Mouse (Mus musculus) liver, adult 2 months (tissue): ENCODE data around the gene Casz1. TPM values are rescaled to one million over a fixed set of nuclear protein-coding genes. Genes with fewer than 3 reads are reported as not detected.

Experiments
- DNase-seq: peaks from one replicate; pipeline ENCODE4 v3.0.0-alpha.2; 2011; ENCODE audit warnings: low read depth, low spot score; ENCODE audit errors: extremely low read depth
- H3K27ac ChIP-seq: fragments of 200-500 bp; replicated peaks from 2 replicates; pipeline ENCODE4 v1.5.1; 2012; ENCODE audit warnings: low read depth, mild to moderate bottlenecking, control low read depth, inconsistent platforms, low read length; ENCODE audit not compliant: insufficient read depth
- H3K27me3 ChIP-seq: fragments of 200-500 bp; 2 replicates; pipeline ENCODE4 v1.6.1; 2012; ENCODE audit warnings: mild to moderate bottlenecking, moderate library complexity, low read length, inconsistent platforms; ENCODE audit not compliant: control insufficient read depth, insufficient read depth
- H3K36me3 ChIP-seq: fragments of 200-500 bp; 2 replicates; pipeline ENCODE4 v1.6.1; 2012; ENCODE audit warnings: low read length, inconsistent platforms; ENCODE audit not compliant: control insufficient read depth, insufficient read depth
- H3K4me1 ChIP-seq: fragments of 200-500 bp; 2 replicates; pipeline ENCODE4 v1.6.1; 2011; ENCODE audit warnings: low read length; ENCODE audit not compliant: control insufficient read depth, insufficient read depth
- H3K4me3 ChIP-seq: fragments of 200-500 bp; 2 replicates; pipeline ENCODE4 v1.5.1; 2011; ENCODE audit warnings: low read depth, mild to moderate bottlenecking, control low read depth, low read length, moderate library complexity; ENCODE audit not compliant: insufficient read depth
- H3K79me2 ChIP-seq: fragments of 200-500 bp; 2 replicates; pipeline ENCODE4 v1.6.1; 2012; ENCODE audit warnings: inconsistent platforms, mild to moderate bottlenecking, low read length, moderate library complexity; ENCODE audit not compliant: control insufficient read depth, insufficient read depth
- H3K9ac ChIP-seq: fragments of 200-500 bp; 2 replicates; pipeline ENCODE4 v1.6.1; 2012; ENCODE audit warnings: low read depth, mild to moderate bottlenecking, control low read depth, inconsistent platforms, low read length
- CTCF ChIP-seq: fragments of 200-500 bp; IDR thresholded peaks from 2 replicates; pipeline ENCODE4 v1.5.1; 2011; ENCODE audit warnings: low read depth, low read length, control low read depth
- POLR2A ChIP-seq: fragments of 200-500 bp; IDR thresholded peaks from 2 replicates; pipeline ENCODE4 v1.6.1; 2011; ENCODE audit warnings: low read length, control low read depth; ENCODE audit not compliant: insufficient read depth; ENCODE audit errors: extremely low read depth
- WGBS: fragments of 180-500 bp; shearing (Covaris S2); methylation state at CpG from one replicate; pipeline ENCODE4 v1.1.7; 2018; 5-methylcytosine and 5-hydroxymethylcytosine counted together
- polyA plus RNA-seq: library from polyadenylated mRNA; depleted of rRNA; stranded (reverse); fragments of >200 nt; gene quantifications from 2 replicates; pipeline ENCODE4 v1.2.3, GENCODE M21; 2012
- total RNA-seq: library from RNA; depleted of rRNA; stranded (reverse); fragments of >200 nt; gene quantifications from 2 replicates; pipeline ENCODE4 v1.2.3, GENCODE M21; 2014

Gene Casz1
- total and polyA plus RNA-seq, 2 experiments = 0.09 to 0.24 TPM

- no peak overlapping the region for H3K9ac ChIP-seq
- TF ChIP-seq CTCF = no peak
- no peak for TF ChIP-seq POLR2A
- H3K36me3 ChIP-seq = no peaks in the 10 kb centered on the region
- H3K27me3 ChIP-seq = peaks cover 7% of the 10 kb centered on the region; the same call in 1 of the 2 replicates
- H3K27ac ChIP-seq = no peak overlapping the region
- no peak for DNase-seq
- H3K4me1 ChIP-seq = no peaks in the 10 kb centered on the region
- H3K79me2 ChIP-seq = no peaks in the 10 kb centered on the region
- WGBS = 75% methylated on average over 8 of the region's 8 CpGs
- H3K4me3 ChIP-seq = no peak overlapping the region
Observed at GRCm38 (mm10) chr4:148890442-148890841, 86.2 kb downstream of the Casz1 start.

- peaks cover 7% of the 10 kb centered on the region; the same call in 1 of the 2 replicates for H3K27me3 ChIP-seq
- WGBS = 14% methylated on average over 52 of the region's 52 CpGs
Observed at GRCm38 (mm10) chr4:148890892-148891838, 86.9 kb downstream of the Casz1 start.

GRCm38 (mm10) chr4:148896125-148896524, 91.9 kb downstream of the Casz1 start:
- Histone ChIP-seq H3K4me3 (no peak overlapping the region), H3K9ac (no peak overlapping the region), H3K36me3 (no peaks in the 10 kb centered on the region), H3K4me1 (no peaks in the 10 kb centered on the region), H3K27me3 (peaks cover 2% of the 10 kb centered on the region; the same call in 1 of the 2 replicates), H3K27ac (no peak overlapping the region), H3K79me2 (no peaks in the 10 kb centered on the region)
- WGBS = 75% methylated on average over 6 of the region's 6 CpGs
- no peak for DNase-seq
- no peak for TF ChIP-seq CTCF
- no peak for TF ChIP-seq POLR2A

More at GRCm38 (mm10) chr4:148890892-148891838, 86.9 kb downstream of the Casz1 start:
- H3K36me3 ChIP-seq = no peaks in the 10 kb centered on the region
- no peaks in the 10 kb centered on the region for H3K79me2 ChIP-seq
- no peak for DNase-seq
- TF ChIP-seq POLR2A (no peak), CTCF (no peak)
- H3K9ac ChIP-seq = no peak overlapping the region
- no peaks in the 10 kb centered on the region for H3K4me1 ChIP-seq
- H3K4me3 ChIP-seq = no peak overlapping the region
- H3K27ac ChIP-seq = no peak overlapping the region

DNA sequence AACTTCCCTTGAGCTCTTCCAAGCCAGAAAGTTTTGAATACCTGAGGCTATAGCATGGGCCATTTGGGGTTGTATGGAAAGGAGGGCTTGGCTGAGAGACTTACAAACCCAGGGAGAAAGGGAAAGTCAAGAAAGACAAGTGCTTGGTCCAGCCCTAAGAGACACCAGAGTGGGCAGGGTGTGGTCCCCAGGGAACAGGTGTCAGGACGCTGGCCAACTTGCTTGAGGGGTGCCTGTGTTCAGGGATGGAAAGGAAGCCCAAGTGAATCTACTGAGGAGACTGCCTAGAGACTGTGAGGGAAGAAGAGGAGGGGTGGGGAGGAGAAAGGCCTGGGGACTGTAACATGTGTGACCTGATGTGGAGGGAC, 95.7 kb downstream of the Casz1 start:
- no peaks in the 10 kb centered on the region for H3K4me1 ChIP-seq
- H3K36me3 ChIP-seq = no peaks in the 10 kb centered on the region
- no peak overlapping the region for H3K9ac ChIP-seq
- no peak overlapping the region for H3K27ac ChIP-seq
- 38% methylated on average over 1 of the region's 1 CpGs for WGBS
- DNase-seq = no peak
- no peaks in the 10 kb centered on the region for H3K79me2 ChIP-seq
- TF ChIP-seq CTCF = no peak
- no peak for TF ChIP-seq POLR2A
- peak overlapping the region; percentile 67; the same call in 1 of the 2 replicates for H3K4me3 ChIP-seq
- no peaks in the 10 kb centered on the region for H3K27me3 ChIP-seq

DNA sequence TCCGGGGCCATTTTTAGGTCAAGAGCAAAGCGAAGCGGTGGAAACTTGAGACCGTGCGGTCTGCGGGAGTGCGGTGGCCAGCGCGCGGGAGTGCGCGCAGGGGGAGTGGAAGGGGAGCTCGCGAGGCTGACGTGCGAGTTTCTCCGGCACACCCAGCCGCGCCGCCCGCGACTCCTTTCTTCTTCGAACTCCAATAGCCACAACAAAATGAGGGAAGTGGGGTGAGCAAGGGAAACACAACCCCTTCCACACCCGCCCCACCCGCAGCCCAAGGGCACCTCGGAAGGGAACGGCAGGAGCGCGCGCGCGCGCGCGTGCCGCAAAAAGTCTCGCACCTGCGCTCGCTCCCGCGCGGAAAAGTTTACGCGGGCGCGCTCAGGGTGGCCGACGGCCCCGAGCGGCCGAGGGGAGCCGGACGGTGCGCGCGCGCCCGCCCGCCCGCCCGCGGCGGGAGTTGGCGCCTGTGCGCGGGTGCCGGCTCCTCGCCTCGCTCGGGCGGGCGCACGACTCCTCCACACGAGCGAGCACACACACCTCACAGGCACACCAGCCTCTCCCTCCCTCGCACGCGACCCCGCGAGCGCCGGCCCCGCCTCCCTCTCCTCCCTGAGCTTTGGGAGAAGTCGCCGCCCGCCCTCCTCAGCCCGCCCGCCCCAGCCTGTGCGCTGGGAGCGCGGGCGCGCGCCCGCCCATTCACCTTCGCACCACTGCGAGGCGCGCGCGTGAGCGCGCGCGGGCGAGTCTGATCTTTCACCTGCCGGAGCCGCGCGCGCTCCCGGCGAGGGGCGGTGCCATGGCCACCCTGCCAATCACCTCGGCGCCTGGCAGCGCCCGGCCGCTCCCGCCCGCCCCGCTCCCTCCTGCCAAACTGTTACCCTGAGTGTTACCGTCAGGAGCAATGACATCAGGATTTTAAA, 96.3 kb downstream of the Casz1 start:
- Histone ChIP-seq H3K27me3 (no peaks in the 10 kb centered on the region), H3K79me2 (no peaks in the 10 kb centered on the region), H3K9ac (peak overlapping the region; percentile 78), H3K4me1 (no peaks in the 10 kb centered on the region), H3K36me3 (no peaks in the 10 kb centered on the region), H3K4me3 (peak overlapping the region; percentile 67), H3K27ac (no peak overlapping the region)
- TF ChIP-seq POLR2A (no peak), CTCF (no peak)
- 2% methylated on average over 103 of the region's 123 CpGs for WGBS
- DNase-seq = peak; percentile 66
